Mouse (Mus musculus): ENCODE data around the gene Sstr4. TPM values are rescaled to one million over a fixed set of nuclear protein-coding genes. Genes with fewer than 3 reads are reported as not detected.

Sstr4 gene
- polyA plus RNA-seq, 1 experiment, result not detected

GRCm38 (mm10) chr2:148439691-148440276, 44.6 kb downstream of the Sstr4 start:
- no peaks in the 10 kb centered on the region for H3K27me3 ChIP-seq (ENCODE audit: control insufficient read depth)
- no peaks in the 10 kb centered on the region for H3K4me1 ChIP-seq (ENCODE audit: control insufficient read depth)
- no peak overlapping the region for H3K4me3 ChIP-seq (replicated peaks)
- H3K9me3 ChIP-seq (ENCODE audit: control insufficient read depth, low read length), result no peaks in the 10 kb centered on the region
- H3K36me3 ChIP-seq (ENCODE audit: control insufficient read depth), result no peaks in the 10 kb centered on the region
- TF ChIP-seq TAL1 (IDR thresholded peaks at IDR 0.05; ENCODE audit: low read length), result no peak
- no peak for TF ChIP-seq GATA1 (IDR thresholded peaks at IDR 0.05; ENCODE audit: low read length)

- H3K9me3 ChIP-seq (ENCODE audit: control insufficient read depth, low read length), result no peaks in the 10 kb centered on the region
- H3K4me3 ChIP-seq (replicated peaks), result no peak overlapping the region
- TF ChIP-seq TAL1 (IDR thresholded peaks at IDR 0.05; ENCODE audit: low read length) (no peak), GATA1 (IDR thresholded peaks at IDR 0.05; ENCODE audit: low read length) (no peak)
These were observed 46.3 kb downstream of the Sstr4 start for GRCm38 (mm10) chr2:148441421-148441820.

DNA sequence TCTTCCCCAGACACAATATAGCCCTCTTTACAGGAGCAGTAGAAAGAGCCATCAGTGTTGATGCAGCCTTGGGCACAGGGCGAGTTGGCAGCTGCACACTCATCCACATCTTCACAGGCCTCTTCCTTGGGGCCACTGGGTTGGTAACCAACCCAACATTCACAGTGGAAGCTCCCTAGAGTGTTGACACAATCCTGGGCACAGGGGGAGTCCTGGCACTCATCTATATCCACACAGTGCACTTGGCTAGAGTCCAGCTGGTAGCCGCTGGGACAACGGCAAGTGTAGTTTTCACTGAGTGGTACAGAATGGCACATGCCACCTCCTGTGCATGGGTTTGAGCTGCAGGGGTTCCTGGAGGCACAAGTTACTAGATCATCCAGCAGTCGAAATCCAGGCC, 47.0 kb downstream of the Sstr4 start:
- no peak overlapping the region for H3K4me3 ChIP-seq (replicated peaks)
- no peaks in the 10 kb centered on the region for H3K36me3 ChIP-seq (ENCODE audit: control insufficient read depth)
- H3K27me3 ChIP-seq (ENCODE audit: control insufficient read depth), result no peaks in the 10 kb centered on the region
- TF ChIP-seq TAL1 (IDR thresholded peaks at IDR 0.05; ENCODE audit: low read length), result no peak
- no peak for TF ChIP-seq GATA1 (IDR thresholded peaks at IDR 0.05; ENCODE audit: low read length)
- H3K4me1 ChIP-seq (ENCODE audit: control insufficient read depth), result no peaks in the 10 kb centered on the region
- no peaks in the 10 kb centered on the region for H3K9me3 ChIP-seq (ENCODE audit: control insufficient read depth, low read length)

More at GRCm38 (mm10) chr2:148441421-148441820, 46.3 kb downstream of the Sstr4 start:
- H3K36me3 ChIP-seq (ENCODE audit: control insufficient read depth), result no peaks in the 10 kb centered on the region
- H3K4me1 ChIP-seq (ENCODE audit: control insufficient read depth), result no peaks in the 10 kb centered on the region
- H3K27me3 ChIP-seq (ENCODE audit: control insufficient read depth), result no peaks in the 10 kb centered on the region

DNA sequence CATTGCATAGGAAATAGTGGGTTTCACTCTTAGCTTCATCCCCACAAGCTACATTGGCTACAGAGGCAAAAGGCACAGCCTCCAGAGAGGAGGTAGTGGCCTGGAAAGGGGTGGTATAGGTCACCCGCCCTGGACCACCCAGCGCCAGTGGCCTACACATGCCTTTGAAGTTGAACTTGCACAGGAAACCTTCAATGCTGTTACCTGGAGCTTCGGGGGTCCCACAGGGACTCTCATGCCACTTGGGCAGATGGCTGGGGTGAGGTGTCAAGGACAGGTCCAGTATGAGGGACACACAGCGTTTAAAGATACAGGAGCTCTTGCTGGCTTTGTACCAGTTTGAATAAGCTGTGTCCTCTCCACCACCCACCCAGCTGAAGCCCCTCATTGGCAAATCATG, 47.6 kb downstream of the Sstr4 start:
- Histone ChIP-seq H3K4me3 (replicated peaks) (no peak overlapping the region), H3K9me3 (ENCODE audit: control insufficient read depth, low read length) (no peaks in the 10 kb centered on the region)

GRCm38 (mm10) chr2:148443249-148443958, 48.3 kb downstream of the Sstr4 start, which contains the start of gene Cd93:
TSS of gene Cd93 (minus strand) at chr2:148443563.
- H3K4me1 ChIP-seq (ENCODE audit: control insufficient read depth), result no peaks in the 10 kb centered on the region

More for the DNA sequence above, 47.6 kb downstream of the Sstr4 start:
- Histone ChIP-seq H3K36me3 (ENCODE audit: control insufficient read depth) (no peaks in the 10 kb centered on the region), H3K27me3 (ENCODE audit: control insufficient read depth) (no peaks in the 10 kb centered on the region), H3K4me1 (ENCODE audit: control insufficient read depth) (no peaks in the 10 kb centered on the region)
- no peak for TF ChIP-seq TAL1 (IDR thresholded peaks at IDR 0.05; ENCODE audit: low read length)
- no peak for TF ChIP-seq GATA1 (IDR thresholded peaks at IDR 0.05; ENCODE audit: low read length)

GRCm38 (mm10) chr2:148444472-148444871, 49.3 kb downstream of the Sstr4 start:
- H3K4me1 ChIP-seq (ENCODE audit: control insufficient read depth), result no peaks in the 10 kb centered on the region
- TF ChIP-seq TAL1 (IDR thresholded peaks at IDR 0.05; ENCODE audit: low read length) (no peak), GATA1 (IDR thresholded peaks at IDR 0.05; ENCODE audit: low read length) (no peak)

More at GRCm38 (mm10) chr2:148443249-148443958, 48.3 kb downstream of the Sstr4 start, which contains the start of gene Cd93:
- Histone ChIP-seq H3K27me3 (ENCODE audit: control insufficient read depth) (no peaks in the 10 kb centered on the region), H3K36me3 (ENCODE audit: control insufficient read depth) (no peaks in the 10 kb centered on the region), H3K4me3 (replicated peaks) (no peak within 1 kb of the TSS), H3K9me3 (ENCODE audit: control insufficient read depth, low read length) (no peaks in the 10 kb centered on the region)
- TF ChIP-seq TAL1 (IDR thresholded peaks at IDR 0.05; ENCODE audit: low read length), result no peak
- no peak for TF ChIP-seq GATA1 (IDR thresholded peaks at IDR 0.05; ENCODE audit: low read length)

GRCm38 (mm10) chr2:148445616-148446015, 50.5 kb downstream of the Sstr4 start:
- TF ChIP-seq GATA1 (IDR thresholded peaks at IDR 0.05; ENCODE audit: low read length), result no peak
- TF ChIP-seq TAL1 (IDR thresholded peaks at IDR 0.05; ENCODE audit: low read length), result no peak
- H3K27me3 ChIP-seq (ENCODE audit: control insufficient read depth), result no peaks in the 10 kb centered on the region
- no peaks in the 10 kb centered on the region for H3K9me3 ChIP-seq (ENCODE audit: control insufficient read depth, low read length)
- H3K4me3 ChIP-seq (replicated peaks), result no peak overlapping the region
- H3K36me3 ChIP-seq (ENCODE audit: control insufficient read depth), result no peaks in the 10 kb centered on the region
- no peaks in the 10 kb centered on the region for H3K4me1 ChIP-seq (ENCODE audit: control insufficient read depth)

More at GRCm38 (mm10) chr2:148444472-148444871, 49.3 kb downstream of the Sstr4 start:
- no peaks in the 10 kb centered on the region for H3K9me3 ChIP-seq (ENCODE audit: control insufficient read depth, low read length)
- no peaks in the 10 kb centered on the region for H3K27me3 ChIP-seq (ENCODE audit: control insufficient read depth)
- H3K4me3 ChIP-seq (replicated peaks), result no peak overlapping the region
- H3K36me3 ChIP-seq (ENCODE audit: control insufficient read depth), result no peaks in the 10 kb centered on the region

Other genes starting within 250 kb of the Sstr4 start
- gene Thbd, start 12.8 kb downstream of the Sstr4 start, polyA plus RNA-seq (2012), result not detected in 2 replicates
- 0.01 TPM in 2 replicates for gene Cd93, start 48.2 kb downstream of the Sstr4 start, polyA plus RNA-seq (2012)